Mouse (Mus musculus): ENCODE results near the gene Hist1h4b.
"Not testable (repeated sequence)": the region's sequence is repeated elsewhere in the genome, so short reads cannot be mapped to it uniquely, and the experiment has no call there.

Hist1h4b gene

GRCm38 (mm10) chr13:23756790-23757189 is at the start of gene Hist1h4b:
Hist1h4b (plus strand) TSS chr13:23757013.
- in situ Hi-C loops (cut with MboI, MseI): loop anchor here (10.0 to 25.0 kb wide), 3 partner anchors 322 to 1969 kb away; partner anchors contain the start of genes Gmnn, Hist1h1b, Hist1h2an and Hist1h2bp

GRCm38 (mm10) chr13:23708041-23708440 is 48.8 kb upstream of the Hist1h4b start:
- in situ Hi-C loops (cut with MboI, MseI): no loop called here

GRCm38 (mm10) chr13:23708654-23709053 is 48.2 kb upstream of the Hist1h4b start:
- in situ Hi-C loops (cut with MboI, MseI): no loop called here

- in situ Hi-C loops (cut with MboI, MseI): no loop called here
Observed at GRCm38 (mm10) chr13:23709714-23710373, 47.0 kb upstream of the Hist1h4b start.

- in situ Hi-C loops (cut with MboI, MseI): no loop called here
Observed at GRCm38 (mm10) chr13:23710374-23711089, 46.3 kb upstream of the Hist1h4b start, which contains the start of gene Hfe. Hfe (minus strand) TSS chr13:23710854.

GRCm38 (mm10) chr13:23716261-23717042 is 40.4 kb upstream of the Hist1h4b start:
- in situ Hi-C loops (cut with MboI, MseI): no loop called here

GRCm38 (mm10) chr13:23717176-23717575 is 39.6 kb upstream of the Hist1h4b start:
- in situ Hi-C loops (cut with MboI, MseI): no loop called here

GRCm38 (mm10) chr13:23717593-23718245 is 39.1 kb upstream of the Hist1h4b start:
- in situ Hi-C loops (cut with MboI, MseI): not testable (repeated sequence)

GRCm38 (mm10) chr13:23724239-23724638 is 32.6 kb upstream of the Hist1h4b start:
- in situ Hi-C loops (cut with MboI, MseI): no loop called here

GRCm38 (mm10) chr13:23725213-23725612 is 31.6 kb upstream of the Hist1h4b start:
- in situ Hi-C loops (cut with MboI, MseI): loop anchor here (5.0 kb wide), 1 partner anchor 33 kb away; no protein-coding TSS in a partner anchor

GRCm38 (mm10) chr13:23728472-23729191 is 28.2 kb upstream of the Hist1h4b start:
- in situ Hi-C loops (cut with MboI, MseI): loop anchor here (5.0 kb wide), 1 partner anchor 36 kb away; no protein-coding TSS in a partner anchor

- in situ Hi-C loops (cut with MboI, MseI): loop anchor here (5.0 kb wide), 1 partner anchor 37 kb away; no protein-coding TSS in a partner anchor
Observed at GRCm38 (mm10) chr13:23729192-23729525, 27.7 kb upstream of the Hist1h4b start.

GRCm38 (mm10) chr13:23729706-23730105 is 27.1 kb upstream of the Hist1h4b start:
- in situ Hi-C loops (cut with MboI, MseI): loop anchor here (5.0 to 10.0 kb wide), 2 partner anchors 37 to 95 kb away; no protein-coding TSS in a partner anchor

- in situ Hi-C loops (cut with MboI, MseI): loop anchor here (10.0 kb wide), 1 partner anchor 96 kb away; no protein-coding TSS in a partner anchor
Observed at GRCm38 (mm10) chr13:23730479-23730878, 26.3 kb upstream of the Hist1h4b start.

GRCm38 (mm10) chr13:23732156-23732804 is 24.5 kb upstream of the Hist1h4b start:
- in situ Hi-C loops (cut with MboI, MseI): loop anchor here (10.0 kb wide), 1 partner anchor 97 kb away; no protein-coding TSS in a partner anchor

GRCm38 (mm10) chr13:23737091-23737490 is 19.7 kb upstream of the Hist1h4b start:
- in situ Hi-C loops (cut with MboI, MseI): loop anchor here (10.0 kb wide), 1 partner anchor 102 kb away; no protein-coding TSS in a partner anchor

- in situ Hi-C loops (cut with MboI, MseI): loop anchor here (10.0 kb wide), 1 partner anchor 103 kb away; no protein-coding TSS in a partner anchor
Observed at GRCm38 (mm10) chr13:23738041-23738440, 18.8 kb upstream of the Hist1h4b start.

GRCm38 (mm10) chr13:23738677-23739068 is 18.1 kb upstream of the Hist1h4b start, which contains the start of gene Hist1h1c:
Hist1h1c (plus strand) TSS chr13:23738808.
- in situ Hi-C loops (cut with MboI, MseI): loop anchor here (10.0 kb wide), 1 partner anchor 104 kb away; no protein-coding TSS in a partner anchor

- in situ Hi-C loops (cut with MboI, MseI): loop anchor here (10.0 kb wide), 1 partner anchor 104 kb away; no protein-coding TSS in a partner anchor
Observed at GRCm38 (mm10) chr13:23739069-23739921, 17.5 kb upstream of the Hist1h4b start.

Measured in T-helper 1 cell (primary cell).